Mouse (Mus musculus): ENCODE data around the gene Gm20683. TPM values are rescaled to one million over a fixed set of nuclear protein-coding genes. Genes with fewer than 3 reads are reported as not detected.

Gene Gm20683
- polyA plus RNA-seq, 1 experiment from 2014 or later: 2.6 TPM

DNA sequence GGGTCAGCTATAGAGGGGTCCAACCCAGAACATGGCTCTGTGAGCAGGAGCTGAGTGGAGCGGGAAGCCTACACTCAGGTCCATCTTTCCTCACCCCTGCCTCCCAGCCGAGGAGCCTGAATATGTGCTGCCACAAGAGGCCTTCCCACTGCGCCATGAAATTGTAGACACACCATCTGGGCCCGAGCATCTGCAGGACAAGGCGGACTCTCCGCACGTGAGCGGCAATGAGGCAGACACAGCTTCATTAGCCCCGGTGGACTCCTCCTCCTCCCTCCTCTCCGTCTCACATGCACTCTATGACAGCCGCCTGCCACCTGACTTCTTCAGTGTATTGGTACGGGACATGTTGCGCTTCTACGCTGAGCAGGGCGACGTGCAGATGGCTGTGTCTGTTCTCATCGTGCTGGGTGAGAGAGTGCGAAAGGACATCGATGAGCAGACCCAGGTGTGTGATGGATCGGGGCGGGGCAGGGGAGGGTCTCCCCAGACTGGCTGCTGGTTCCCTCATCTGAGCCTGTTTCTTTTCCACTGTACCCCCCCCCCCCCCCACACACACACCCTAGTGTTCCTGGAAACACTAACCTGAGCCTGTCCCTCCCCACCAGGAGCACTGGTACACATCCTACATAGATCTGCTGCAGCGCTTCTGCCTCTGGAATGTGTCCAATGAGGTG is 13.9 kb downstream of the Gm20683 start:
- peaks cover 42% of the 10 kb centered on the region for H3K4me1 ChIP-seq (ENCODE audit: control insufficient read depth, insufficient read depth, low read length)
- H3K4me2 ChIP-seq (replicated peaks; ENCODE audit: low read depth, low read length): peak overlapping the region; percentile 77
- no peak for ATAC-seq (ENCODE audit: low FRiP score, low TSS enrichment)
- 94% methylated on average over 22 of the region's 22 CpGs for WGBS
- H3K27me3 ChIP-seq (ENCODE audit: control insufficient read depth, insufficient read depth, low read length): no peaks in the 10 kb centered on the region
- H3K4me3 ChIP-seq (ENCODE audit: low read length): no peak overlapping the region
- H3K9ac ChIP-seq (ENCODE audit: low read depth, low read length): peak overlapping the region; percentile 77; the same call in 1 of the 2 replicates
- H3K9me3 ChIP-seq (ENCODE audit: control insufficient read depth, low read length): no peaks in the 10 kb centered on the region
- H3K36me3 ChIP-seq (ENCODE audit: control insufficient read depth, insufficient read depth, low read length): peaks cover 49% of the 10 kb centered on the region
- no peak overlapping the region for H3K27ac ChIP-seq (ENCODE audit: low read depth, low read length)

DNA sequence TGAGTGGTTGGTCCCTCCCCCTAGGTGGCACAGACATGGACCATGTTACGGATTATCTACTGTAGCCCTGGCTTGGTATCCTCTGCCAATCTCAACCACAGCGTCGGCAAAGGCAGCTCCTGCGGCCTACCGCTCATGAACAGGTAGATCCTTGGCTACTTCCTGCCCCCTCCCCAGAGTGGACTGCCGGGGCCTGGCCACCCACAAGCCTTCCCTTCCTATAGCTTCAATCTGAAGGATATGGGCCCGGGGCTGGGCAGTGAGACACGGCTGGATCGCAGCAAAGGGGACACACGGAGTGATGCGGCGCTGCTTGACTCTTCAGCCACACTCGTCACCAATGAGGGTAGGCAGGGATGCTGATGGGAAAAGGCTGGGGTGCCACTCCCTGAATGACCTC is 14.6 kb downstream of the Gm20683 start:
- H3K4me1 ChIP-seq (ENCODE audit: control insufficient read depth, insufficient read depth, low read length): peaks cover 42% of the 10 kb centered on the region
- no peak overlapping the region for H3K9ac ChIP-seq (ENCODE audit: low read depth, low read length)
- H3K27me3 ChIP-seq (ENCODE audit: control insufficient read depth, insufficient read depth, low read length): no peaks in the 10 kb centered on the region
- 94% methylated on average over 13 of the region's 13 CpGs for WGBS
- peaks cover 49% of the 10 kb centered on the region for H3K36me3 ChIP-seq (ENCODE audit: control insufficient read depth, insufficient read depth, low read length)
- no peaks in the 10 kb centered on the region for H3K9me3 ChIP-seq (ENCODE audit: control insufficient read depth, low read length)
- no peak overlapping the region for H3K27ac ChIP-seq (ENCODE audit: low read depth, low read length)
- H3K4me2 ChIP-seq (replicated peaks; ENCODE audit: low read depth, low read length): no peak overlapping the region
- no peak overlapping the region for H3K4me3 ChIP-seq (ENCODE audit: low read length)
- ATAC-seq (ENCODE audit: low FRiP score, low TSS enrichment): no peak

DNA sequence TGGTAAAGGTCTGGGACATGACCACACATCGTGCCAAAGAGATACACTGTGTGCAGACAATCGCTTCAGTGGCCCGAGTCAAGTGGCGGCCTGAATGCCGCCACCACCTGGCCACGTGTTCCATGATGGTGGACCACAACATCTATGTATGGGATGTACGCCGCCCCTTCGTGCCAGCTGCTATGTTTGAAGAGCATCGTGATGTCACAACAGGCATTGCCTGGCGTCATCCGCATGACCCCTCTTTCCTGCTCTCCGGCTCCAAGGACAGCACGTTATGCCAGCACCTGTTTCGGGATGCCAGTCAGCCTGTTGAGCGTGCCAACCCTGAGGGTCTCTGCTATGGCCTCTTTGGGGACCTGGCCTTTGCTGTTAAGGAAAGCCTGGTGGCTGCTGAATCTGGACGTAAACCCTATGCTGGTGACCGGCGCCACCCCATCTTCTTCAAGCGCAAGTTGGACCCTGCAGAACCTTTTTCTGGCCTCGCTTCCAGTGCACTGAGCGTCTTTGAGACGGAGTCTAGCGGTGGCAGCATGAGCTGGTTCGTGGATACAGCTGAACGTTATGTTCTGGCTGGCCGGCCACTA is 15.5 kb downstream of the Gm20683 start:
- Histone ChIP-seq H3K36me3 (ENCODE audit: control insufficient read depth, insufficient read depth, low read length) (peaks cover 43% of the 10 kb centered on the region), H3K4me1 (ENCODE audit: control insufficient read depth, insufficient read depth, low read length) (peaks cover 33% of the 10 kb centered on the region), H3K27ac (ENCODE audit: low read depth, low read length) (no peak overlapping the region), H3K9ac (ENCODE audit: low read depth, low read length) (no peak overlapping the region), H3K27me3 (ENCODE audit: control insufficient read depth, insufficient read depth, low read length) (no peaks in the 10 kb centered on the region), H3K9me3 (ENCODE audit: control insufficient read depth, low read length) (no peaks in the 10 kb centered on the region), H3K4me3 (ENCODE audit: low read length) (no peak overlapping the region), H3K4me2 (replicated peaks; ENCODE audit: low read depth, low read length) (no peak overlapping the region)
- ATAC-seq (ENCODE audit: low FRiP score, low TSS enrichment): no peak
- WGBS: 96% methylated on average over 27 of the region's 27 CpGs

DNA sequence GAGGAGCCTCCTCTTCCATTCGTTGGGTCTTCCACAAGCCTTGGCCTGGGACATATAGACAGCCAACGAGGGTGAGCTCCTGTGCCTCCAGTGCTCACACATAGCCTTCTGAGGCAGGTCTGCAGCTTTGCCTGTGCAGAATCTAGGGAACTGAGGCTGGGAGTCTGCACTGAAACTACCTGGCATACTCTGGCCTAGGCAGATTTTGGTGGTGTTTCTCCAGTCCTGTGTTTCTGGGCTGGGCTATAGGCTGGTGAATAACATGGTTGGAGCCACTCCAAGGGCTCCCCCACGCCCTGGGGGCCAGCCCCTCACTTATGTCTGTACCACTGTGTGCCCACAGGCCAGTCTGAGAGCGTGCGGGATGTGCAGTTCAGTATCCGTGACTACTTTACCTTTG is 16.3 kb downstream of the Gm20683 start:
- H3K4me2 ChIP-seq (replicated peaks; ENCODE audit: low read depth, low read length): no peak overlapping the region
- no peaks in the 10 kb centered on the region for H3K9me3 ChIP-seq (ENCODE audit: control insufficient read depth, low read length)
- WGBS: 87% methylated on average over 6 of the region's 6 CpGs
- peaks cover 35% of the 10 kb centered on the region for H3K36me3 ChIP-seq (ENCODE audit: control insufficient read depth, insufficient read depth, low read length)
- H3K27ac ChIP-seq (ENCODE audit: low read depth, low read length): no peak overlapping the region
- H3K4me3 ChIP-seq (ENCODE audit: low read length): no peak overlapping the region
- peaks cover 2% of the 10 kb centered on the region for H3K27me3 ChIP-seq (ENCODE audit: control insufficient read depth, insufficient read depth, low read length)
- no peak overlapping the region for H3K9ac ChIP-seq (ENCODE audit: low read depth, low read length)
- H3K4me1 ChIP-seq (ENCODE audit: control insufficient read depth, insufficient read depth, low read length): peaks cover 26% of the 10 kb centered on the region
- ATAC-seq (ENCODE audit: low FRiP score, low TSS enrichment): no peak

DNA sequence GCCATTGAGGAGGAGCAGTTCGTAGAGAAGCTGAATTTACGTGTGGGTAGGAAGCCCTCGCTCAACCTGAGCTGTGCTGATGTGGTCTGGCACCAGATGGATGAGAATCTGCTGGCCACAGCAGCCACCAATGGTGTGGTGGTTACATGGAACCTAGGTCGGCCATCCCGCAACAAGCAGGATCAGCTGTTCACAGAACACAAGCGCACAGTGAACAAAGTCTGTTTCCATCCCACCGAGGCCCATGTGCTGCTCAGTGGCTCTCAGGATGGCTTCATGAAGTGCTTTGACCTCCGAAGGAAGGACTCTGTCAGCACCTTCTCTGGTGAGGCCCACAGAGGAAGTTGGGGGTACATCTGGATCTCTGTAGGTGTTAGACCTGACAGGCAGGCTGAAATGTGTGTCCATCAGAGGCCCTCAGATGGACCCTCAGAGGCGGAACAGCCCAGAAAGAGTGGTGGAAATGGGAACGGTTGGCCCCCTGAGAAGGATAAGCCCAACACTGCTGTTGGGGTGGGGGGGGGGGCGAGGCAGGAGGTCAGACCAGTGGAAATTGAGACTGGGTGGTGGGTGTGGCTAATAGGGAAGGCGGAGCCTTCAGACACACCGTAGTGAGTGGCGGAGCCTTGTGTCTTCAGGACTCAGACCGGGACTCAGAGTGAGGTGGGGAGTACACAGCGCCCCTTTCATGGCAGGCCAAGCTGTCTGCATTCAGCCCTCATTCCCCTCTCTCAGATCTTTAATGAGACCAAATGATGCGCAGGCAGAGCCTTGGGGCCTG is 17.0 kb downstream of the Gm20683 start:
- no peak overlapping the region for H3K27ac ChIP-seq (ENCODE audit: low read depth, low read length)
- peak overlapping the region; percentile 98 for H3K4me2 ChIP-seq (replicated peaks; ENCODE audit: low read depth, low read length)
- no peak for ATAC-seq (ENCODE audit: low FRiP score, low TSS enrichment)
- peak overlapping the region; percentile 79 for H3K4me3 ChIP-seq (ENCODE audit: low read length)
- H3K27me3 ChIP-seq (ENCODE audit: control insufficient read depth, insufficient read depth, low read length): peaks cover 10% of the 10 kb centered on the region
- peaks cover 21% of the 10 kb centered on the region for H3K4me1 ChIP-seq (ENCODE audit: control insufficient read depth, insufficient read depth, low read length)
- 72% methylated on average over 17 of the region's 17 CpGs for WGBS
- no peaks in the 10 kb centered on the region for H3K9me3 ChIP-seq (ENCODE audit: control insufficient read depth, low read length)
- peak overlapping the region; percentile 76; the same call in 1 of the 2 replicates for H3K9ac ChIP-seq (ENCODE audit: low read depth, low read length)
- H3K36me3 ChIP-seq (ENCODE audit: control insufficient read depth, insufficient read depth, low read length): peaks cover 28% of the 10 kb centered on the region

DNA sequence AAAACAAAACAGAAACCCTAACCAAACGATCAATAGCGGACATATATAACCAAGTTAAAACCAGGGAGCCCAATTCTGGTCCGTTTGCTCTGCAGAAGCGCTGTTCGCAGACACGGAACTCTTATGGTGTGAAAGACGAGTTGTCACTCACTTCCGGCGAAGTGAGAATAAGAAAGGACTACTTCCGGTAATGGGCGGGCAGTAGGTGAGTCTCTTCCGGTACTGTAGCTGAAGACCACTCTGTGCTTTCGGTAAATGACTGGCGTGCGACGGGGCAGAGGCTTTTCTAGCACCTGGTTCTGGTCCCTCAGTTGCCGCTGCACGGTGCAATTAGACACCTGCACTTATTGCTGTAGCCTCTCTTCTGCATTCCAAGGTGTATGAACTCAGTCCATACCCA is 18.1 kb downstream of the Gm20683 start, which contains the start of gene Wdr24:
Wdr24 (plus strand) TSS at position 176 of the 400 bp plus-strand sequence.
- peak within 1 kb of the TSS; percentile 76 for H3K9ac ChIP-seq (ENCODE audit: low read depth, low read length)
- under 1% methylated on average over 18 of the region's 18 CpGs for WGBS
- H3K4me2 ChIP-seq (replicated peaks; ENCODE audit: low read depth, low read length): peak within 1 kb of the TSS; percentile 98
- no peak within 1 kb of the TSS for H3K27ac ChIP-seq (ENCODE audit: low read depth, low read length)
- ATAC-seq (ENCODE audit: low FRiP score, low TSS enrichment): peak; percentile 44; the same call in 1 of the 2 replicates
- peaks cover 21% of the 10 kb centered on the region for H3K27me3 ChIP-seq (ENCODE audit: control insufficient read depth, insufficient read depth, low read length)
- H3K36me3 ChIP-seq (ENCODE audit: control insufficient read depth, insufficient read depth, low read length): peaks cover 27% of the 10 kb centered on the region
- H3K9me3 ChIP-seq (ENCODE audit: control insufficient read depth, low read length): no peaks in the 10 kb centered on the region
- H3K4me3 ChIP-seq (ENCODE audit: low read length): peak within 1 kb of the TSS; percentile 79
- peaks cover 20% of the 10 kb centered on the region for H3K4me1 ChIP-seq (ENCODE audit: control insufficient read depth, insufficient read depth, low read length)

DNA sequence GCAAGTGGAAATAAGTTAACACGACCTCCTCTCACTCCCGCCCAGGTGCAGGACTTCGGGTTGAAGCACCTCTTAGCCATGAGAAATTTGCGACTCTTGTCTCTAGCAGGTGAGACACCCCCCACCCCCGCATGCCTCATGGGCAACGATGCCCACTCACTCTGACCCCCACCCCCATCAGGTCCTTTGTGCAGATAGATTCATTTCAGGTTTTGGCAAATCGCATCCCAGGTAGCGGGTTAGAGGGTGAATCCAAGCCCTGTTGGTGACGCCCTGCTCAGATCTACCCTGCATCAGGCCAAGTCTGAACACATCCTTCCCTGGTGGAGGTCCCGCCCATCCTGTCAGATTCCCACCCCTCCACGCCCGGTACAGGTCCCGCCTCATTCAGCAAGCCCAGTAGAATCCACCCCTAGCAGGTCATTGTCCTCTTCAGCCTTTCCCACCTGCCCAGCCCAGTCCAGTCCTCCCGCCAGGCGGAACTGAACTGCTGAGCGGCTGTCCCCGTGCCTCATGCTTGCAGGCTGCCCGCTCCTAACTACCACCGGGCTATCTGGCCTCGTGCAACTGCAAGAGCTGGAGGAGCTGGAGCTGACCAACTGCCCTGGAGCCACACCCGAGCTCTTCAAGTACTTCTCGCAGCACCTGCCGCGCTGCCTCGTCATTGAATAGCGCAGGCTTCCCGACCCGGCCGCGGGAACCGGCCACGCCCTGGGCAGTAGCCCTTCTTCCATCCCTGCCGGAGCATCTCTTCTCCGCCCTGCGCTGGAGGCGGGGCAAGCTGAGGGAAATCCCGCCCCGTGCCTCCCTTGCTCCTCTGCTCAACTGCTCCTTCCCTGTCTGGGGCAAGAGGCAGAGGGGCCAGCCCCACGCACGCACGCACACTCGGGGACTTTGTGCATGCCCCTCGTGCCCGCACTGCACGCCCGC is 22.4 kb downstream of the Gm20683 start:
- Histone ChIP-seq H3K36me3 (ENCODE audit: control insufficient read depth, insufficient read depth, low read length) (no peaks in the 10 kb centered on the region), H3K9me3 (ENCODE audit: control insufficient read depth, low read length) (no peaks in the 10 kb centered on the region), H3K27me3 (ENCODE audit: control insufficient read depth, insufficient read depth, low read length) (peaks cover 34% of the 10 kb centered on the region), H3K9ac (ENCODE audit: low read depth, low read length) (no peak overlapping the region), H3K27ac (ENCODE audit: low read depth, low read length) (no peak overlapping the region), H3K4me3 (ENCODE audit: low read length) (peak overlapping the region; percentile 9; the same call in 1 of the 2 replicates), H3K4me1 (ENCODE audit: control insufficient read depth, insufficient read depth, low read length) (peaks cover 4% of the 10 kb centered on the region), H3K4me2 (replicated peaks; ENCODE audit: low read depth, low read length) (peak overlapping the region; percentile 32)
- WGBS: 6% methylated on average over 46 of the region's 46 CpGs
- no peak for ATAC-seq (ENCODE audit: low FRiP score, low TSS enrichment)

DNA sequence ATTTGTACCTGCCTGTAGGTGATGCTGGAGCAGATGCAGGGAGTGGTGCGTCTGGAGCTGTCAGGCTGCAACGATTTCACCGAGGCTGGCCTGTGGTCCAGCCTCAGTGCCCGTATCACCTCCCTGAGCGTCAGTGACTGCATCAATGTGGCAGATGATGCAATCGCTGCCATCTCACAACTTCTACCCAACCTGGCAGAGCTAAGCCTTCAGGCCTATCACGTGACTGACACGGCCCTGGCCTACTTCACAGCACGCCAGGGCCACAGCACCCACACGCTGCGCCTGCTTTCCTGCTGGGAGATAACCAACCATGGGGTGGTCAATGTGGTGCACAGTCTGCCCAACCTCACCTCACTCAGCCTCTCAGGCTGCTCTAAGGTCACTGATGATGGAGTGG is 23.9 kb downstream of the Gm20683 start:
- WGBS: 83% methylated on average over 11 of the region's 11 CpGs

More for the DNA sequence above, 23.9 kb downstream of the Gm20683 start:
- ATAC-seq (ENCODE audit: low FRiP score, low TSS enrichment): no peak
- Histone ChIP-seq H3K36me3 (ENCODE audit: control insufficient read depth, insufficient read depth, low read length) (no peaks in the 10 kb centered on the region), H3K4me3 (ENCODE audit: low read length) (no peak overlapping the region), H3K9ac (ENCODE audit: low read depth, low read length) (no peak overlapping the region), H3K9me3 (ENCODE audit: control insufficient read depth, low read length) (no peaks in the 10 kb centered on the region), H3K27ac (ENCODE audit: low read depth, low read length) (no peak overlapping the region), H3K27me3 (ENCODE audit: control insufficient read depth, insufficient read depth, low read length) (peaks cover 34% of the 10 kb centered on the region), H3K4me2 (replicated peaks; ENCODE audit: low read depth, low read length) (no peak overlapping the region), H3K4me1 (ENCODE audit: control insufficient read depth, insufficient read depth, low read length) (0 out of 2 replicates have a peak, but pooled peaks cover 3% of the 10 kb centered on the region)
